Mouse (Mus musculus) embryonic facial prominence, embryonic 12.5 days (tissue): Measurements from ENCODE around the gene Prkce. TPM values are rescaled to one million over a fixed set of nuclear protein-coding genes. Genes with fewer than 3 reads are reported as not detected.

ENCODE experiments used
- ATAC-seq: fragments of 200-750 bp; cut with Nextera tagmentation; 2 replicates; pipeline ENCODE4 v1.8.0; 2017; ENCODE audit not compliant: insufficient number of reproducible peaks, insufficient read depth, low FRiP score, low TSS enrichment
- H3K27ac ChIP-seq: fragments of 300-500 bp; sonication (generic); 2 replicates; pipeline ENCODE4 v1.5.1; 2016; ENCODE audit warnings: mild to moderate bottlenecking
- H3K27me3 ChIP-seq: fragments of 300-500 bp; sonication (generic); 2 replicates; pipeline ENCODE4 v1.6.1; 2016; ENCODE audit warnings: mild to moderate bottlenecking, moderate library complexity
- H3K36me3 ChIP-seq: fragments of 300-500 bp; sonication (generic); 2 replicates; pipeline ENCODE4 v1.6.1; 2016; ENCODE audit warnings: mild to moderate bottlenecking
- H3K4me1 ChIP-seq: fragments of 300-500 bp; sonication (generic); 2 replicates; pipeline ENCODE4 v1.6.1; 2016
- H3K4me2 ChIP-seq: fragments of 300-500 bp; sonication (generic); replicated peaks from 2 replicates; pipeline ENCODE4 v1.6.1; 2016; ENCODE audit warnings: mild to moderate bottlenecking, moderate library complexity
- H3K4me3 ChIP-seq: fragments of 300-500 bp; sonication (generic); 2 replicates; pipeline ENCODE4 v1.5.1; 2016; ENCODE audit warnings: mild to moderate bottlenecking
- H3K9ac ChIP-seq: fragments of 300-500 bp; sonication (generic); 2 replicates; pipeline ENCODE4 v1.6.1; 2016; ENCODE audit warnings: mild to moderate bottlenecking, moderate library complexity
- H3K9me3 ChIP-seq: fragments of 300-500 bp; sonication (generic); 2 replicates; pipeline ENCODE4 v1.6.1; 2016; ENCODE audit warnings: mild to moderate bottlenecking, moderate library complexity
- WGBS: fragments of 180-500 bp; shearing (Covaris S2); methylation state at CpG from one replicate; pipeline ENCODE4 v1.1.7; 2016; 5-methylcytosine and 5-hydroxymethylcytosine counted together
- polyA plus RNA-seq: library from polyadenylated mRNA; unstranded; fragments of >200 nt; fragmentation: Nextera tagmentation; extraction: Ambion mirVana; gene quantifications from 2 replicates; pipeline ENCODE4 v1.2.1, GENCODE M21; 2016

The Prkce gene
- polyA plus RNA-seq, 1 experiment from 2014 or later, result 9.8 TPM

- no peaks in the 10 kb centered on the region for H3K27me3 ChIP-seq
- H3K4me3 ChIP-seq, result no peak overlapping the region
- no peak overlapping the region for H3K27ac ChIP-seq
- no peaks in the 10 kb centered on the region for H3K36me3 ChIP-seq
- no peak overlapping the region for H3K4me2 ChIP-seq
- H3K9me3 ChIP-seq, result no peaks in the 10 kb centered on the region
- H3K9ac ChIP-seq, result no peak overlapping the region
- no peak for ATAC-seq
- H3K4me1 ChIP-seq, result no peaks in the 10 kb centered on the region
- 94% methylated on average over 3 of the region's 3 CpGs for WGBS
Observed at GRCm38 (mm10) chr17:86647226-86647625, 479.6 kb downstream of the Prkce start.

- Histone ChIP-seq H3K4me3 (no peak overlapping the region), H3K9me3 (no peaks in the 10 kb centered on the region), H3K27me3 (no peaks in the 10 kb centered on the region), H3K4me1 (no peaks in the 10 kb centered on the region), H3K36me3 (no peaks in the 10 kb centered on the region), H3K4me2 (no peak overlapping the region), H3K9ac (no peak overlapping the region), H3K27ac (no peak overlapping the region)
- no peak for ATAC-seq
- WGBS, result 89% methylated on average over 12 of the region's 12 CpGs
Observed at GRCm38 (mm10) chr17:86648856-86649435, 481.4 kb downstream of the Prkce start.

GRCm38 (mm10) chr17:86650241-86650640, 482.7 kb downstream of the Prkce start:
- Histone ChIP-seq H3K27me3 (no peaks in the 10 kb centered on the region), H3K9ac (no peak overlapping the region), H3K4me3 (no peak overlapping the region), H3K9me3 (no peaks in the 10 kb centered on the region), H3K4me1 (no peaks in the 10 kb centered on the region), H3K36me3 (no peaks in the 10 kb centered on the region), H3K27ac (no peak overlapping the region), H3K4me2 (no peak overlapping the region)
- 95% methylated on average over 6 of the region's 6 CpGs for WGBS
- no peak for ATAC-seq

- ATAC-seq, result no peak
- 70% methylated on average over 4 of the region's 4 CpGs for WGBS
Observed at GRCm38 (mm10) chr17:86651091-86651490, 483.5 kb downstream of the Prkce start.

GRCm38 (mm10) chr17:86652751-86653150, 485.2 kb downstream of the Prkce start:
- no peak overlapping the region for H3K9ac ChIP-seq
- H3K27me3 ChIP-seq, result no peaks in the 10 kb centered on the region
- no peaks in the 10 kb centered on the region for H3K36me3 ChIP-seq
- no peaks in the 10 kb centered on the region for H3K9me3 ChIP-seq
- no peak overlapping the region for H3K4me2 ChIP-seq
- H3K4me3 ChIP-seq, result no peak overlapping the region
- no peaks in the 10 kb centered on the region for H3K4me1 ChIP-seq
- no peak overlapping the region for H3K27ac ChIP-seq
- ATAC-seq, result no peak
- 82% methylated on average over 1 of the region's 1 CpGs for WGBS

More at GRCm38 (mm10) chr17:86651091-86651490, 483.5 kb downstream of the Prkce start:
- Histone ChIP-seq H3K9ac (no peak overlapping the region), H3K27me3 (no peaks in the 10 kb centered on the region), H3K4me1 (no peaks in the 10 kb centered on the region), H3K9me3 (no peaks in the 10 kb centered on the region), H3K4me2 (no peak overlapping the region), H3K27ac (no peak overlapping the region), H3K4me3 (no peak overlapping the region), H3K36me3 (no peaks in the 10 kb centered on the region)

- no peaks in the 10 kb centered on the region for H3K36me3 ChIP-seq
- H3K4me1 ChIP-seq, result no peaks in the 10 kb centered on the region
- H3K4me3 ChIP-seq, result no peak overlapping the region
- no peaks in the 10 kb centered on the region for H3K9me3 ChIP-seq
- no peaks in the 10 kb centered on the region for H3K27me3 ChIP-seq
- no peak overlapping the region for H3K9ac ChIP-seq
- no peak overlapping the region for H3K27ac ChIP-seq
- 79% methylated on average over 5 of the region's 5 CpGs for WGBS
- no peak overlapping the region for H3K4me2 ChIP-seq
- ATAC-seq, result no peak
Observed at GRCm38 (mm10) chr17:86656369-86656768, 488.8 kb downstream of the Prkce start.

GRCm38 (mm10) chr17:86662301-86662700, 494.7 kb downstream of the Prkce start:
- Histone ChIP-seq H3K4me1 (no peaks in the 10 kb centered on the region), H3K4me3 (no peak overlapping the region), H3K36me3 (no peaks in the 10 kb centered on the region), H3K9ac (no peak overlapping the region), H3K4me2 (no peak overlapping the region), H3K27ac (no peak overlapping the region), H3K9me3 (no peaks in the 10 kb centered on the region), H3K27me3 (no peaks in the 10 kb centered on the region)
- ATAC-seq, result no peak
- 18% methylated on average over 1 of the region's 1 CpGs for WGBS

GRCm38 (mm10) chr17:86663471-86663870, 495.9 kb downstream of the Prkce start:
- Histone ChIP-seq H3K9me3 (no peaks in the 10 kb centered on the region), H3K9ac (no peak overlapping the region), H3K4me3 (no peak overlapping the region), H3K4me1 (no peaks in the 10 kb centered on the region), H3K27me3 (no peaks in the 10 kb centered on the region), H3K27ac (no peak overlapping the region), H3K4me2 (no peak overlapping the region), H3K36me3 (no peaks in the 10 kb centered on the region)
- WGBS, result 72% methylated on average over 4 of the region's 4 CpGs
- ATAC-seq, result no peak

- Histone ChIP-seq H3K36me3 (no peaks in the 10 kb centered on the region), H3K27me3 (no peaks in the 10 kb centered on the region), H3K4me1 (no peaks in the 10 kb centered on the region), H3K9me3 (no peaks in the 10 kb centered on the region), H3K27ac (no peak overlapping the region), H3K9ac (no peak overlapping the region), H3K4me3 (no peak overlapping the region), H3K4me2 (no peak overlapping the region)
- 80% methylated on average over 8 of the region's 8 CpGs for WGBS
- no peak for ATAC-seq
Observed at GRCm38 (mm10) chr17:86667836-86668600, 500.4 kb downstream of the Prkce start.

GRCm38 (mm10) chr17:86669641-86670373, 502.2 kb downstream of the Prkce start:
- Histone ChIP-seq H3K9ac (no peak overlapping the region), H3K4me3 (no peak overlapping the region), H3K9me3 (no peaks in the 10 kb centered on the region), H3K36me3 (no peaks in the 10 kb centered on the region), H3K27ac (no peak overlapping the region), H3K27me3 (no peaks in the 10 kb centered on the region), H3K4me1 (no peaks in the 10 kb centered on the region), H3K4me2 (no peak overlapping the region)
- no peak for ATAC-seq
- 88% methylated on average over 13 of the region's 13 CpGs for WGBS

- Histone ChIP-seq H3K9ac (no peak overlapping the region), H3K36me3 (no peaks in the 10 kb centered on the region), H3K27me3 (no peaks in the 10 kb centered on the region), H3K4me1 (no peaks in the 10 kb centered on the region), H3K9me3 (no peaks in the 10 kb centered on the region), H3K27ac (no peak overlapping the region), H3K4me2 (no peak overlapping the region), H3K4me3 (no peak overlapping the region)
- ATAC-seq, result no peak
- WGBS, result 35% methylated on average over 7 of the region's 7 CpGs
Observed at GRCm38 (mm10) chr17:86670731-86671130, 503.1 kb downstream of the Prkce start.

GRCm38 (mm10) chr17:86674971-86675370, 507.4 kb downstream of the Prkce start:
- no peaks in the 10 kb centered on the region for H3K4me1 ChIP-seq
- H3K4me3 ChIP-seq, result no peak overlapping the region
- 76% methylated on average over 2 of the region's 2 CpGs for WGBS
- H3K9me3 ChIP-seq, result no peaks in the 10 kb centered on the region
- no peaks in the 10 kb centered on the region for H3K27me3 ChIP-seq
- H3K27ac ChIP-seq, result no peak overlapping the region
- no peaks in the 10 kb centered on the region for H3K36me3 ChIP-seq
- no peak for ATAC-seq
- no peak overlapping the region for H3K4me2 ChIP-seq
- no peak overlapping the region for H3K9ac ChIP-seq
